Mouse (Mus musculus): ENCODE data around the gene Xirp1.
"Not testable (repeated sequence)": the region's sequence is repeated elsewhere in the genome, so short reads cannot be mapped to it uniquely, and the experiment has no call there.

Gene Xirp1

DNA sequence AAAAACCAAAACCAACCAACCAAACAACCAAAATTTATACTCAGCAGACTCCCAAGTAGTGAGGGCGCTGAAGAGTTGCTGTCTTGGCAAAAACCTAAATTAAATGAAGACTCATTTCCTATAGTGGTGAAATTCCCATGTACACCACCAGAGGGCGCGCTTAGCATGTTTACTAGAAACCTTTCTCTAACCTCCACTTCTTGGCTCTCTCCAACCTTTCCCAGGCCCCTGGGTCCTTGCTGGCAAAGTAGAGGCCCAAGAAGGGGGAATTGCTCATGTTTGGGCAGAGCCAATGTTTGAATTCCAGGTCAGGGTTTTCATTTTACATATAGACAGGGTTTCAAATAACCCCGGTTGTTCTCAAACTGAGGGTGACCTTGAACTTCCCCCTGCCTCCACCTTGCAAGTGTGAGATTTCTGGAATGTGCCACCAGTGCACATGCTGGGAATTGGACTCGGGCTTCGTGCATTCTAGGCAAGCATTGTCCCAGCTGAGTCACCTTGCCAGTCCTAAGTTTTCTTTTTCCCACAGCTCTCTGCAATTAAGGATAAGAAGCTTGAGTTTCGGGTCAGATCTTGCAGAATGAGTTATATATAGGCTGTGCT lies 3.0 kb downstream of the Xirp1 start:
- in situ Hi-C loops (cut with MboI, MseI), result no loop called here

DNA sequence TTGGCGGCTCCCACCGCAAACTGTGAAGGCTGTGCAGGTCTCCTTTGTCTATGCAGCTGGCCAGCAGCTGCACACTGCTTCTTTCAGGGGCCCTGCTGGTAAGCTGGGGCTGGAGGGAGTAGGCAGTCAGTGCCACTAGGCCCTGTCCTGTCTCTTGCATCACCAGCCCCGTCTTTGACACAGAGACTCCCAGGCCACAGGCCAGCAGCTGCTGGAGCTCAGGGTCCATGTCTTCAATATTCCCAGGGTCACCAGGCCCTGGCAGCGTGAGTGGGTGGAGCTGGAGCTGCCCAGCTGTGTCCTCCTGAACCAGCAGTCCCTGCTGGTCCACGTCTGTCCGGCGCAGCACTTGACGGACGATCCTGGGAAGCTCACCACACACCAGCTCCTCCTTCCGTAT lies 6.4 kb downstream of the Xirp1 start:
- in situ Hi-C loops (cut with MboI, MseI), result loop anchor here (5.0 kb wide), 1 partner anchor 65 kb away; no protein-coding TSS in a partner anchor

DNA sequence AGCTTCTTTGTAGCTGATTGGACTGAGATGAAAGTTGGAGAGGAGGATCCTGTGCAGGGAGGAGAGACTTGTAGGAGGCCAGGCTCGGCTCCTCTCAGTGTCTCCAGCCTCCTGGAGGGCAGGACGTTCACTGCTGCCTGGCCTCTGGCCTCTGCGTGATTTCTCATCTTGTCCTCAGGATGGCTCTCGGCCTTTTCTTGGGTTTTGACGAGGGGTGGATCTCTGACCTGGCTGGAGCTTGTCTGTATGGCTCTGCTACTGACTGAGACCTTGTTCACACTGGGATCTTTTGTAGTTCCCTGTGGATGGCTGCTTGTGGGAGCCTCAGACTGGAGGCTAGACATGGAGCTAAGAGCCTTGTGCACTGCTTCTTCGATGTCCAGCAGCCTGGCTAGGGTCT lies 8.6 kb downstream of the Xirp1 start:
- in situ Hi-C loops (cut with MboI, MseI), result loop anchor here (5.0 kb wide), 1 partner anchor 67 kb away; no protein-coding TSS in a partner anchor

DNA sequence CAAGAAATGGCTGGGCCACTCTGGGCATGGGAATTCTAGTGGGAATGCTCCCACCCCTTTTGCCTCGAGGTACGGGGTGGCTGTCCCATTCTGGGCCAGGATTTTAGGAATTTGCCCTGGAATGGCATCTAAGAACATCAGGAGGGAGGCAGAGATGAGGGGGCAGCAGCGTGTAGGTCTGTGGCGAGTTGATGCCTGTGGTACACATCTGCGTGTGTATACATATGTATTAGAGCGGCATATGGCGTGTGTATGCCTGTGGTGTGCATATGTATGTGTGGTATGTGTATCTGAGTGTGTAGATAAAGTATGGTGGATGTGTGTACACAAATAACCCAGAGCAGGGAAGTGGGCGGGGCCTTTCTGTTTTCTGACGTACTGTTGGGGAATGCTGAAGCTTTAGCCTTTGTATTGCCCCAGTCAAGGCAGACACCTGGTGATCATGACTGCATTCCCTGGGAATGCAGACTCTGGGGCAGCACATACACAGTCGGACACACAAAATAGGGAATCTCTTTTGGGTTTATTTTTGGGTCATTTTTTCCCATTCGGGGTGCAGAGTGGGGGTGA lies 10.1 kb downstream of the Xirp1 start:
- in situ Hi-C loops (cut with MboI, MseI), result no loop called here

DNA sequence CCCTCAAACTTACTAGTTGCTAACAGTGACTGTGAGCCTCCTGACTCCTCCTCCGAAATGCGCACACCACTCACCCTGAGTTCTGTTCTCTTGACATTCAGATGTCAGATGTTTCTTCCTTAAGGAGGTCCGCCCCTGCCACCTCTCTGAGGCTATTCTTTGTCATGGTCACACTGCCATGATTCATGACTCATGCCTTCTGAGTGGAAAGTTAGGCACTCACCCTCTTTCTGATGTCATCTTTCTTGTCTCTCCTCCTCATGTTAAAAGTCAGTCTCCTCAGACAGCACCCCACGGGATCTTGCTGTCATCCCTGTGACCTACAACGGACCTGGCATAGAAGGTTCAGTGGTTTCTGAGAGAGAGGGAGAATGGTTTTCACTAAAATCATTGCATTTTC lies 10.6 kb downstream of the Xirp1 start:
- in situ Hi-C loops (cut with MboI, MseI), result no loop called here

DNA sequence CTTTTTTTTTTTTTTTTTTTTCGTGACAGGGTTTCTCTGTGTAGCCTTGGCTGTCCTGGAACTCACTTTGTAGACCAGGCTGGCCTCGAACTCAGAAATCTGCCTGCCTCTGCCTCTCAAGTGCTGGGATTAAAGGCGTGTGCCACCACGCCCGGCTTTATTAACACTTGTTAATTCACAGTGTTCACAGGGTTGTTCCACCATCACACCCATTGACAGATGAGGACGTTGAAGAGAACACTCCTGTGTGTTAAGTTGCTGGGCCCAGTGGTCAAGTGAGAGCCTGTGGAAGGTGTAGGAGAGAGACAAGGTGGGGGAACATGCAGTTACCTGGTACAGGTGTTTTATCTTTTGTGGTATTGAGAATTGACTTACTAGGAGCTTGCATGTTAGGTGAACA lies 11.2 kb downstream of the Xirp1 start:
- in situ Hi-C loops (cut with MboI, MseI), result not testable (repeated sequence)

DNA sequence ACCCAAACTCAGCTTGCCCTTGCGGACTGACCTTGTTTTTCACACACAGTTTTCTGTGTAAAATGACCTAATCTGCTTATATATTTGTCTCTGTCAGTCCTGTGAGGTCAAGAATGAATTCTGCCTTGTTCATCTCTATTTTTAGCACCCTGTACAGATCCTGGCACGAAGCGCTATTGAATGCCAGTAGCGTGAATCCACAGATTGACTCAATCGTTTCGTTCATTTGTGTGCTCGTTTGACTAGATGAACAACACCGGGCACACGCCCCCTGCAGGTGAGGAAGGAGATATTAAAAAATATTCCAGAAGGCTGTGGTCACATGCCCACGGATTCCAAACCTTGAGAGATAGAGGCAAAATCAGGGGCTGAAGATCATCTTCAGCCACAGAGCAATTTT lies 11.9 kb downstream of the Xirp1 start:
- in situ Hi-C loops (cut with MboI, MseI), result no loop called here

DNA sequence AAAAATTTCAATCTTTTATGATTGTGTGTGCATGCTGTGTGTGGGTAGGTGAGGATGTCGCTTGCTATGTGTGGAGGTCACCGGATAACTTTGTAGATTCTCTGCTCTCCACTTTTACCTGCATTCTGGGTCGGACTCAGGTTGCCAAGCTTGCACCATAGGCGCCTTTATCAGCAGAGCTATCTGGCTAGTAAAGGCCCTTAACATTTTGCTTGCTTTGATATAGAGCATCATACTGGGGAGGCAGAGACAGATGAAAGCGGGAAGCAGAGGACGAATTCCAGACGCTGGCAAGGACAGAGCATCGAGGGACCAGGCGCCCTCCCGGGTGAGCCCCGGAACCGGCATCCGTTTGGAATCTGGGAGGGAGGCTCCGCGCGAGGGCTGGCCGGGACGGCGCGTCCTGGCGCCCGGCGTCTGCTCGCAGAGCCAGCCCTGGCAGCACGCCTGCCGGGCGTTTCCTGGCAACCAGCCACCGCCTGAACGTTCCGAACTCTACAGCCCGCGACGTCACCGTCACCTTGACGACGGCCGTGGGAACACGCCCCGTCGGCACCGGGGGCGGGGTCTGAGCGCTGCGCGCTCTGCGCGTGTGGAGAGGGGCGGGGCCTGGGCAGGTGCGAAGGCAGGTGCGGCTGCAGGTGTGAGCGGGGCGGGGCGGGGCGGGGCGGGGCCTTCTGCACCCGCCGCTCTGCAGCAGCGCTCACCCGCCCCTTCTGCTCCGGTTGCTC lies 12.5 kb downstream of the Xirp1 start:
- in situ Hi-C loops (cut with MboI, MseI), result no loop called here

DNA sequence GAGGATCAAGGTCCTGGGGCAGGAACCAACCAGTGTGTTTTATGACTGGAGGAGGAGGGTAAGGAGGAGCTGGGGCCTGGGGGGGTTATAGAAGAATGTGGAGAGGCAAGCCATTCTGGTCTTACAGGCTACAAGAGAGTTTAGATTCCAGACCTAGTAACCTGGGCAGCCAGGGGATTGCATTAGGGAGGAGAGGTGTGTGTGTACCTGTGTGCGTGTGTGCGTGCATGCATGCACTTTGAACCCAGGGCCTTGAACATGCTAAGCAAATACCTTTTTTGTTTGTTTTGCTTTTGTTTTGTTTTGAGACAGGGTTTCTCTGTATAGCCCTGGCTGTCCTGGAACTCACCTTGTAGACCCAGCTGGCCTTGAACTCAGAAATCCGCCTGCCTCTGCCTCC lies 13.5 kb downstream of the Xirp1 start:
- in situ Hi-C loops (cut with MboI, MseI), result no loop called here

DNA sequence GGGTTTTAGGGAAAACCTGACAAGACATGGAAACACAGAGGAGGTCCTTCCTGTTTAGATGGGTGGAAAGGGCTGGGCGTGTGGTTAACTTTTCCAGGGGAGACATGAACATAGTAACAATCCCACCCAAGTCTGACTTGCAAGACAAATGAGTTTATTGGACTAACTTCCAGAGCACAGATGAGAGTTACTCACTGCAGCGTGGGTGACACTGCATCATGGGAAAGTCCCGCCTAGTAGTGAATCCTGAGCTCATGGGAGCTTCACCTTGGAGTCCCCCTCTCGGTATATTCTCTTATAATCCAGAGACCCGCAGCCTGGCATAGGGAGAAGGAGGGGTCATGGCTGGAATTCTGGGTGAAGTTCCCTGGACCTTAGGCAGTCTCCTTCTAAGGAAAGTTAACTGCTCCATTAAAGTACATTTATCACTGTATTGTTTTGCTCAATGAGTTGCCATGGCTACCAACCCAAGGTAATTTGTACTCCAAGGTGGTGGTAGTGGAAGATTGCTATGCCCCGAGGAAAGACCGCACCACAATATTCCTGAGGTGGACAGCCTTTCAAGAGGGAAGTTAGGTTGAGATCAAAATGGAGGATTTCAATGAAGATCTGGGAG lies 14.1 kb downstream of the Xirp1 start:
- in situ Hi-C loops (cut with MboI, MseI), result no loop called here

DNA sequence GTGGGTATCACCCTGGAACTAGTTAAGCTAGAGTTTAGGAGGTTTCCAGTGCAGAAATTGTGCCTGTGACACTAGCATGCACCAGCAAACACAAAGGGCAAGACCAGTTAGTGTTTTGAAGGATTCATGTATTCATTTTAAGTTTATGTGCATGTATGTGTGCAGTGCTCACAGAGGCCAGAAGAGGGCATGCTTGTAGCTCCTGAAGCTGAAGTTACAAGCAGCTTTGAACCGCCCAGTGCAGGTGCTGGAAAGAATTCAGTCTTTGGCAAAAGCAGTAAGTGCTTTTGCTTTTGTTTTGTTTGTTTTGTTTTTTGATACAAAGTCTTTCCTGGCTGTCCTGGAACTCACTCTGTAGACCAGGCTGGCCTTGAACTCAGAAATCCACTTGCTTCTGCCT lies 15.6 kb downstream of the Xirp1 start:
- in situ Hi-C loops (cut with MboI, MseI), result no loop called here

DNA sequence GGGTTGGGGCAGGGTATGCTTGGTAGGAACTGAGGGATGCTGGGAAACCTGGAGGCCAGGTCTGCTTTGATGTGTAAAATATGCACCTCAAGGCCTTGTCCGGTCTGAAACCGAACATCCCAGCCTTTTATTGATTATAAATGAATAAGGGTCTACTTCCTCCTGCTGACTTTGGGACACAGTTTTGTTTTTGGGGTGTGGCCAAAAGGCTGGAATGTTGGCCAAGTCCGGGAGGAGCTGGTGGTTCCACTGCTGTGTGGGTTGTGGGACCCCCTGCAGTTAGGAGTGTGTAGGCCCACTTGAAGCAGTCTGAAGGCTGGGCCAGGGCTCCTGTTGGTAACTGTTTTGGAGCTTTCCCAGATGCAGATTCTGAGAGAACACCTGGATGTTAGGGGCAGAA lies 17.5 kb downstream of the Xirp1 start:
- in situ Hi-C loops (cut with MboI, MseI), result no loop called here

DNA sequence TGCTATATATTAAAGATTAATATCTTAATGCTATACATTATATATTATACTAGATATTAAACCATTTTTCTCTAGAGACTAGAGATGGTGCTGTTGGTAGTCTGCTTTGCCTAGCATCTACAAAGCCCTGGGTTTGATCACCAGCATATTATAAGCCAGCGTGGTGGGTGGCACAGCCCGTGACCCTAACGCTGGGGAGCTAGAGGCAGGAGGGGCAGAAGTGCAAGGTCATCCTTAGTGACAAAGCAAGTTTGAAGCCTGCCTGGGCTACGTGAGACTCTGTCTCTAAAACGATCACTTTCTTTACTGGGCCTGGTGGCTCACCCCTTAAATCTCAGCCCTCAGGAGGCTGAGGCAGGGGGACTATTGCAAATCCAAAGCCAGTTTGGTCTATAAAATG lies 20.5 kb downstream of the Xirp1 start:
- in situ Hi-C loops (cut with MboI, MseI), result no loop called here

DNA sequence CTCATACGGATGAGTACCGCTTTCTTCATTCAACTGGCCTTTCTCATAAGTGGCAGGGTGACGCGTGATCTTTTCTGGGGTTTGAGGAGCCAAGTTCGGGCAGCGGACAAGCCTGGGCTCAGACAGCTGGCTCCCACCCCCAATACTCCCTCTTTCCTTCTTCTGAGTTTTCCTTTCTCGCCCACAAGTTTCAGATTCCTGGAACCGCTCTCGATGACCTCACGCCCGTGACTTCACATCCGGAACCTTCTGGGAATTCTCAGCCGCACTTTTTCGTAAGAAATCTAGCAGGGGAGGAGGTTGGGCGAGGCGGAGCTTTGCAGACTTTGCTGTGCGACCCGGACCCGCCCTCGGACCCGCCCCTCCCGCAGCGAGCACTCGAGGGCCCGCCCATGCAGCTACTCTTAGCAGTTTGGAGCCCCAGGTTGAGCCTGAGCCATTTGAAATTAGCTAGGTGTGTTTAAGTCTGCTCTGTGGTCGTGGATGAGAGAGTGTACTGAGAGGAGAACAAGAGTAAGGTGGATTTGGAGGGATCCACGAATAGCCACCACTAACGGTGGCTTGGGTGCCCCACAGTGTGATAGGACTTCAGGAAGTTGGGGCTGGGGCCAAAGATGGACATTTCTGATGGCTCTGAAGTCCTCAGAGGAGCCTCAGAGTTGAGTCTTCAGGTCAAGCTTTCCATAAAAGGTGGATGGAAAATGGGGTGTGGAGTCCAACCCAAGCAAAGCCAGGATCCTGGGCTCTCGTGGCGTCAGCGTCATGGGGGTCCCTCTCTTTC lies 21.3 kb downstream of the Xirp1 start:
- in situ Hi-C loops (cut with MboI, MseI), result no loop called here

DNA sequence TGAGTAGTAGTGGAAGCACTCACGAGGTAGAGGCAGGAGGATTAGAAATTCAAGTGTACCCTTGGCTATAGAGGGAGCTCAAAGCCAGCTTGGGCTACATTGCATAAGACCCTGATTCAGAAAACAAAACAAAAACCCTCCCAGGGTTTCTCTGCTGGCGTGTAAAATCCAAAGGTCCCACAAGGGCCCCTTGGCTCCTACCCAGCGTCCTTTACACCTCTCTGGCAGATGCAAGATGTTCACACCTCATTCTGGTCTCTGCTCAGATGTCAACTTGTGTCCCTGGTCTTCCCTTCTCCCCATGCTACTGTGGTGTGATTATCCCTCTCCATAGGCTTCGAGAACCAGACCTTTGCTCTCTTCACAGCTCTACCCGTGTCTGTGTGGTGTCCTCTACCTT lies 22.6 kb downstream of the Xirp1 start:
- in situ Hi-C loops (cut with MboI, MseI), result no loop called here

DNA sequence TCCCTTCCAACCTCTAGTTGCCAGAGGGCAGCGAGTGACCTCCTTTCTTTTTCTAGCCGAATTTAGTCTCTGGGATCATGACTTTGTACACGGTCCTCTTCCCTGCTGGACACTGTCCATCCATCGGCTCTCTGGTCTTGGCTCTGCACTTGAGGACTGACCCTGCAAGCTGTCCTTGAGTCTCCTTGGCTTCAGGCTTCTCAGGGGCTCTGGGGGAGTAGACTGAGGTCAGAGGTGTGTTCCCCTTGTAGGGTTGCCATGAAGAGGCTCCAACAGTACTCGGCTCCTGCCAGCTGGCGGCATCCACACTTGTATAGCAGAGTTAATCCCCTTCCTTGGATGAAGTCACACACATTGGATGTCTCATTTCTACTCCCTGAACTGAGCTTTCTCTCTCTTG lies 23.8 kb downstream of the Xirp1 start:
- in situ Hi-C loops (cut with MboI, MseI), result no loop called here

DNA sequence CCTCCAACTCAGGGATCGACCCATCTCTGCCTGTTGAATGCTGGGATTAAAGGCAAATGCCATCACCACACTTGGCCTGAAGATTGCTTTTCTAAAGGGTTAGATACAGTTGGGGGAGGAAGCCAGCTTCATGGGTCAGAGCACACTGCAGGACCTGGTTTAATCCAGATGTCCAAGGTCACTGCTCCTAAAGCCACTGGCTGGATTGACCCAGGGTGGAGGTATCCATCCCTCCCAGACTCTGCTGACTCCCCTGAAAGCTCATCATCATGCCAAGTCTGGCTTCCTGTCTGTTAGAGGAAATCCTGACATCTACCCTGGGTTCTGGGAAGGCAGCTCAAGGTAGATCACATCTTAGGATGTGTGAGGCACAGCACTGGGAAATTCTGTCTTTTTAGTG lies 24.6 kb downstream of the Xirp1 start:
- in situ Hi-C loops (cut with MboI, MseI), result no loop called here

DNA sequence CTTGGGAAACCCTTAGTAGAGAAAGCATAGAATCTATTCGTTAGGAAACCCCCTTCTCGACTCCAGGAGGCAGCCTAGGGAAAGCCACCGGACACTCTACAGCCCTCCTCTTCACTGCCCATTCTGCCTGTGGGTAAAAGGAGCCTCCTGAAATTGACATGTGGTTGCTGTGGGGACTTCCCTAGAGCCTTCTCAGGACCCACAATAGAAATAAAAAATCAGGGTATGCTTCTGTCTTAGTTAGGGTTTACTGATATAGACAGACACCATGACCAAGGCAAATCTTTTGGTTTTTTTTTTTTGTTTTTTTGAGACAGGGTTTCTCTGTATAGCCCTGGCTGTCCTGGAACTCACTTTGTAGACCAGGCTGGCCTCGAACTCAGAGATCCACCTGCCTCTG lies 27.3 kb downstream of the Xirp1 start:
- in situ Hi-C loops (cut with MboI, MseI), result no loop called here

DNA sequence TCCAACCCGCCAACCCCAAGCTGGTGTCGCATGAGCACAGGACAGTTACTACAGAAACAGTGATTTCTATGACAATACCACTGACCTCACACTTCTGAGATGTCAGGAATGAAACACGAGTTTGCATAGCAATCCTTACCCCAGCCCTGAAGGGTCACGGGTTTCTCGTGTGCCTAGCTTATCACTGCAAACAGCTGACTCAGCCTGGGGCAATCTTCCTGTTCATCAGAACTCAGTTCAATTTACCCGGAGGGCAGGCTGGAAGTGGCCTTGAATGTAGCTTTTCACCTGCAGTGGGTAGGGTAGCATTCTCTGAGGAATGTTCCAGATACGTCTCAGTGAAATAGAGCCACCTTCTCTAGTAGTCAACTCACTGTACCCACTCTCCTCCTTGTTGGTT lies 29.2 kb downstream of the Xirp1 start:
- in situ Hi-C loops (cut with MboI, MseI), result no loop called here

DNA sequence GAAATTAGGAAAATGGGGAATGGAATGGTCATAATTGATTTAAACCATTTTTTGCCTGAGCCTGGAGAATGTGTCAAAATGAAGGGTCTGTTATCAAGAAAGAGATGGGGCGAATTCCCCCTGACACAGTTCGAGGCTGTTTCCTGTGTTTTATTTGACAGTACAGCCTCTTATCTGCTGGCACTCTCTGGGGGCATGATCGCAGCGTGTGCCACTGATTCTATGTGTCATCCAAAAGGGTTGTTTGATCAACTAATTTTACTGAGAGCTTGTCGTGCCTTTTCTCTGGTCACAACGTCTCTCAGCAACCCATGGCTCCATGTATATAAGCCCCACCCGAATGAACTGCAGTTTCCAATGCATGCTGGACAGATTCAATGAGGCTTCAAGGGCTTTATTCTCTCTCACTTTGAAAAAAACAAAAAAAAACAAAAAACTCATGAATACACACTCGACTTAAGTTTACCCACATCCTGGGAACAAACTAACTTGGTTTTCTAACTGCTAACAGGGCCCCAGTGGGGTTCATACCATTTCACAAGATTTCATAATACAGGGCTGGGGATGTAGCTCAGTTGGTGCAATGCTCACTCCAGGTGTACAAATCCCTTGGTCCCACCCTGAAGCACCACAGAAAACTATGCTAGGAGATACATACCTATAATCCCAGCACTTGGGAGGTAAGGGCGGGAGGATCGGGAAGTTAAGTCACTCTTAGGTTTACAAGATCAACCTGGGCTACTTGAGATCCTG lies 30.1 kb downstream of the Xirp1 start:
- in situ Hi-C loops (cut with MboI, MseI), result no loop called here

DNA sequence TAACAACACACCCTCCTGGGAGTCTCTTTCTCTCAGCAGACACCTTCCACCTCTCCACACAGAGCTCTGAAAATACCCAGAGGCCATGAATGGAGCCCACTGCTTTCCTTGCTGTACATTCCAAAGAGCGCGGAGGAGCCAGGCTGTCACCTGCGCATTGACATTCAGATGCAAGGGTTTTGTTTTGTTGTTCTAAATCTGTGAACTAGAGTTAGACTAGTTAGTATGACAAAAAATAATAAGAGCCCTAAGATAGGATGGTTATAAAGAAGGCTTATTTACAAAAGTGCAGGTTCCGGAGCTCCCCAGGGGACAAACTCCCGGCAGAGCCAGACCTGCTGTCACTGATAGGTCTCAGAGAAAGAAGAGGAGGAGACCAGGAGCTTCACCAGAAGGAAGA lies 32.1 kb downstream of the Xirp1 start:
- in situ Hi-C loops (cut with MboI, MseI), result no loop called here
